Mouse (Mus musculus) megakaryocyte, embryonic 14.5 days (primary cell): ENCODE results near the gene Smg9.

ENCODE experiments used
- FLI1 ChIP-seq: IDR thresholded peaks from 2 replicates; pipeline ENCODE4 v1.6.1; 2012; ENCODE audit warnings: low read length, inconsistent platforms, mixed read lengths
- GATA1 ChIP-seq: IDR thresholded peaks from 3 replicates; pipeline ENCODE4 v1.6.1; 2012; ENCODE audit warnings: mixed read lengths, low read length, inconsistent platforms, borderline replicate concordance

- TF ChIP-seq GATA1: no peak
- TF ChIP-seq FLI1: no peak
Measured at GRCm38 (mm10) chr7:24382730-24383372, 16.6 kb upstream of the Smg9 start.
